Mouse (Mus musculus) gastrocnemius, postnatal 25 days (tissue): ENCODE measurements at regions not wholly inside any gene's neighbourhood (a gene's known extent, or its start where the extent isn't known, plus 50 kb on each side); places are given as distances from the start of the nearest gene placed in this dataset.
"Not testable (repeated sequence)": the region's sequence is repeated elsewhere in the genome, so short reads cannot be mapped to it uniquely, and the experiment has no call there.

Experiments used
- DNase-seq: peaks from one replicate; pipeline ENCODE4 v3.0.0; 2022

GRCm38 (mm10) chr3:18295921-18296320 lies 347.7 kb downstream of the Cypt12 start:
- no peak for DNase-seq

- no peak for DNase-seq
Measured at GRCm38 (mm10) chr3:18298699-18299098, 350.5 kb downstream of the Cypt12 start.

- peak; percentile 42 for DNase-seq
Measured at GRCm38 (mm10) chr3:18299502-18299901, 351.3 kb downstream of the Cypt12 start.

- DNase-seq, result no peak
Measured at GRCm38 (mm10) chr3:18319433-18319832, 371.2 kb downstream of the Cypt12 start.

GRCm38 (mm10) chr3:18333182-18333581 lies 385.0 kb downstream of the Cypt12 start:
- no peak for DNase-seq

GRCm38 (mm10) chr3:18339189-18339588 lies 391.0 kb downstream of the Cypt12 start:
- no peak for DNase-seq

- no peak for DNase-seq
Measured at GRCm38 (mm10) chr3:18341757-18342156, 393.5 kb downstream of the Cypt12 start.

GRCm38 (mm10) chr3:18378014-18379005 lies 430.1 kb downstream of the Cypt12 start:
- DNase-seq, result no peak

- no peak for DNase-seq
Measured at GRCm38 (mm10) chr3:18421886-18422575, 473.8 kb downstream of the Cypt12 start.

GRCm38 (mm10) chr3:18428908-18429307 lies 480.7 kb downstream of the Cypt12 start:
- DNase-seq, result no peak

GRCm38 (mm10) chr3:18438845-18439244 lies 490.6 kb downstream of the Cypt12 start:
- no peak for DNase-seq

- no peak for DNase-seq
Measured at GRCm38 (mm10) chr3:18452197-18452933, 504.2 kb downstream of the Cypt12 start.

GRCm38 (mm10) chr3:18453220-18453985 lies 505.2 kb downstream of the Cypt12 start:
- no peak for DNase-seq

- DNase-seq, result no peak
Measured at GRCm38 (mm10) chr3:18453986-18454291, 505.7 kb downstream of the Cypt12 start.

GRCm38 (mm10) chr3:18454558-18455191 lies 506.5 kb downstream of the Cypt12 start:
- DNase-seq, result not testable (repeated sequence)

GRCm38 (mm10) chr3:18456033-18456690 lies 508.0 kb downstream of the Cypt12 start:
- no peak for DNase-seq

- DNase-seq, result no peak
Measured at GRCm38 (mm10) chr3:18460267-18460666, 512.1 kb downstream of the Cypt12 start.

GRCm38 (mm10) chr3:18471846-18472245 lies 523.6 kb downstream of the Cypt12 start:
- no peak for DNase-seq

- DNase-seq, result no peak
Measured at GRCm38 (mm10) chr3:18479557-18479956, 531.3 kb downstream of the Cypt12 start.

- DNase-seq, result no peak
Measured at GRCm38 (mm10) chr3:18482006-18482405, 533.8 kb downstream of the Cypt12 start.

- DNase-seq, result no peak
Measured at GRCm38 (mm10) chr3:18488886-18489285, 540.7 kb downstream of the Cypt12 start.
